Mouse (Mus musculus): ENCODE results near the gene Plekhb2.

DNA sequence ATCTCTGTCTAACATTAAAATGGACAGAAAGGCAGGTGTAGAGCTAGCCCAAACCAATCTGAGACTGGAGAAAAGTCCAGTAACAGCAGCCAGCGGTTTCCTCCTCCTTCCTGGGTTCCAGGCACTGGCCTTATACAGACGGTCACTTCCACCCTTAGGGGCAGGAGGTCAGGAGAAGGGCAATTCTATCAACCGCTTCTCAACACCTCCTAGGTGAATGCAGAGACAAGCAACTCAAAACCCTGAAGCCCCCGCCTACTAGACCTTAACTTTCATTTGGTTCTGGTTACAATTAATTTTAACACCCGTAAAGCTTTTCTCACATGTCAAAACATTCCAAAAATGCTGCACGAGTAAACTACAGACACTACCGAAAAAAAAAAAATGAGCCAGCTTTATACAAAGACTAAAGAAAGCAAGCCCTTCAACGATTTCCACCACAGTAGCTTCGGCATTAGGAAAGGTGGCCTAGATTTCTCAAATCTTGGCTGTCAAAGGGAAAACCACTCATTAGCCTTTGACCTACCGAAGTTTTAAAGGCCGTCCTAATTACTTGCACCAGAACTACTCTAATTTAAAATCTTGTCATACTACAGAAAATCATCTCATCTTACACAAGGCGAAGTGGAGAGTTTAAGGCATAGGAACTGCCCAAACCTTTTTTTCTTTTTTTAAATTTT, 7.9 kb upstream of the Plekhb2 start:
- TF ChIP-seq POLR2A (IDR thresholded peaks at IDR 0.05; ENCODE audit: extremely low read depth, insufficient read depth, low read length), result no peak
- TF ChIP-seq CTCF (IDR thresholded peaks at IDR 0.05; ENCODE audit: extremely low read depth, insufficient read depth, low read length), result no peak

Data from cortical plate, adult 2 months (tissue).